Mouse (Mus musculus) spleen, adult 18-20 months (tissue): ENCODE results near the gene Ackr3.

Experiments
- DNase-seq, 2 experiments: peaks; one replicate each; pipeline ENCODE4 v3.0.0; 2022; ENCODE audit warnings: mixed read lengths in 2 of 2

Ackr3 gene

GRCm38 (mm10) chr1:90205223-90205622, 1.4 kb downstream of the Ackr3 start:
- DNase-seq, result no peak

DNA sequence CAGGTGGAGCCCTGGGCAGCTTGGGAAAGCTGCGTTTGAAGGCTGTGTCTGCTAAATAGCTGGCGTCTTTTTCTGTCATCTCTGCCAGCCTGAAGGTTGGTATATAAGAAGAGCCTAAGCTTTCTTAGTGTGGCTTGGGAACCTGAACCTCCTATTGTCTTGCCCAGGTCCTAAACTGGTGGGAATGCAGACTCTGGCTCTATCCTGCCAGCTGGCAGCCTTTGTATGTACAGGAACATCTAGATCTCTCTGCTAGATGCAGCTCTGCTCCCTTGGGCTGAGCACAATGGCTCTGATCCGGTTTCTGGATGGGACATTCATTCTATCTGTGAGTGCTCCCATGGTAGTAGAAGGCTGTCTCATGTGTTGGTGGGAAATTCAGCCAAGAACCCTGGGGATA, 2.9 kb downstream of the Ackr3 start:
- no peak for DNase-seq

DNA sequence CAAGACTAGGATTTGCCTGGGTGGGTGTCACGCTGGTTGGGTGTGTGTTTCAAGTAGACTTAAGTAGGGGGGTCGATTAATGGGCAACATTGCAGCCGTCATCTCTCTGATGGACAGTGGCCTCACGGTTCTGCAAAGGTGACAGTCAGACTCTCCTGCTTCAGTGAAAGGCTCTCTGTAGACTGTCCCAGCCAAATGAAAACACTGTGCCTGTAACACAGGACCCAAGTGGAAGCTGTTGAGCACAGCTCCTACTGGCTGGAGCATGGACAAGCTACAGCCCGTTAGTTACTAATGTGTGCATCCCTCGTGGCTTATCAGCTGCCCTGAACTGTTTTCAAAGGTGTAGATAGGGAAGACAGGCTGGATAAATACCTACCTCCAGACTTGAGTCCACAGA, 3.5 kb downstream of the Ackr3 start:
- DNase-seq, result no peak

DNA sequence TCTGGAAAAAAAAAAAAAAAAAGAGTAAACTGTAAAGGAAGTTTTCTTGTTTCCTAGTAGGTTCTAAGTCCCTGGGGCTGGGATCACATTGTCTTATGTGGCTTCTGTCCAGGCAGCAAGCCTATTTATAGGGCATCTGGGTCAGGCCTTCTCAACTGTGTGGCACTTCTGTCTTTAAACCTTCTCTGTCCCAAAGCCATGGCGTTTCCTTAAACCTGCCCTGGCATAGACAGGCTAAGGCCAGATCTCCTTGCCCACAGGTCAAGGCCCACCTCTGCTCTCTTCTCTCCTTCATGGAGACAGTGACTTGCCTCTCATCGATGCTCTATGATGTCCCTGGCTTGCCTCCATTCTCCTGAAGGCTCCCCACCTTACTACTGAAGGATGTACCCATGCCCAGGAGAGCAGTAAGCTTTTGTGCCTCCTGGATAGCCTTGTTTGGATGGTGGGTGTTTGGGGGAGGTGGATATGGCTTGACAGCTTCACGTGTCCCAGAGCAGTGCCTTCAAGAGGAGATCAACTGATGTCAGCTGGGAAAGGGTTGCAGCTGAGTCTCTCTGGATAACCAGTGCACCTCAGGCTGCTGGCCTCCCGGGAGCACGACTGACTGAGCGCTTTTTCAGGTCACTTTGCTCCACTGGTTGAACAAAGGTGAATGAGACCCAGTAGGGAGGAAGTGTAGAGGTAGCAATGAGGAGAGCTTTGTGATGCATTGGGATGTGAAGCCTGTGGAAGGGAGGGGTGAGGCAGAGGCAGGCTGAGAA, 4.1 kb downstream of the Ackr3 start:
- DNase-seq, result no peak

DNA sequence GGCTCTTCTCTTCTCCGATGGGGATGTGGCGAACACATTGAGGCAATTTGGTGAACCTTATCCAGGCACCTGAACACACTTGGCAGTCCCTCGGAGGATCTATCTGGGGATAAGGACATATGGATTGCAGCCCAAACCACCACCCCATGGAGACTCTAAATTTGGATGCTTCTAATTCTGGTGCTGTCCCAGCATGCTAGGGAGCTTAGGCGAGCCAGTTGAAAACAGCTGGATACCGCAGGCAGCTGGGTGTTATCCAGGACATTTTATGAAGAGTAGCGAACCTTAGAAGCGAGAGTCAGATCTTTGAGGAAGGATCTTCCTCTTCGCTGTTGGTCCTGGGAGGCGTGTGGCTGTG, 4.7 kb downstream of the Ackr3 start:
- no peak for DNase-seq

DNA sequence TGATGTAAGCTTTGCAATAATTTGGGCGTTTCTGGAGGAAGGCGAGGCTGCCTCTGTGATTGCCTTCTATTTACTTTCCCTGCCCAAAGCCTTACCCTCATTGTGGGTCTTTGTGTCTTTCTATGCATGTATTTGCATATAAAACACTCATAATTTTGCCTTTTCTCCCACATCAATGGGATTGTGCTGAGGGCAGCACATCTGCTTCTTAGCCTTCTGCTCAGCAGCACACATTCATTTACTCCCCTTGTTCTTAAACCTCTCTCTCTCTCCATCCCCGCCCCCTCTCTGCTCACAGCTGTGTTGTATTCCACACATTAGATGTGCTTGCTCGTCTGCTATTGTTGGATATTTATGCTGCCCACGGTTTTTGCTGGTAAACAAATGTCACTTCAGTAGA, 5.3 kb downstream of the Ackr3 start:
- no peak for DNase-seq

DNA sequence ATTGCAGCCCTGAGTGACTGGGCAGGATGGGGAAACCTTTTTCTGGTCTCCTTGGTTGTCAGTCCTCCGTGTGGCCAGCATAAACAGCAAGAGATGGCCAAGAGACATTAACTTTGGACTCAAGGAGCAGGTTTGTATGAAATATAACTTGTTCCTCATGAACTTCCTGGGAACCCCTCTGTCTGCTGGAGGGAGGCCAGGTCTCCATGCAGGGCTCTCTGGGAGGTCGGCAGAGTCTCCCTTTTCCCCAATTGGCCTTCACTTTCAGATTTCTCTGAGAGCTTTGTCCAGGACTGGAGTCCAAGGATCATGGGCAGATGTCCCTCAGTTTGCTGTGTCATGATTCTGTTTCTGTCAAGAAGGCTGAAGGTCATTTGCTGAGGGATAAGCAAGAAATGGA, 6.0 kb downstream of the Ackr3 start:
- DNase-seq, result no peak

- no peak for DNase-seq
These were observed 6.6 kb downstream of the Ackr3 start for GRCm38 (mm10) chr1:90210346-90210745.

DNA sequence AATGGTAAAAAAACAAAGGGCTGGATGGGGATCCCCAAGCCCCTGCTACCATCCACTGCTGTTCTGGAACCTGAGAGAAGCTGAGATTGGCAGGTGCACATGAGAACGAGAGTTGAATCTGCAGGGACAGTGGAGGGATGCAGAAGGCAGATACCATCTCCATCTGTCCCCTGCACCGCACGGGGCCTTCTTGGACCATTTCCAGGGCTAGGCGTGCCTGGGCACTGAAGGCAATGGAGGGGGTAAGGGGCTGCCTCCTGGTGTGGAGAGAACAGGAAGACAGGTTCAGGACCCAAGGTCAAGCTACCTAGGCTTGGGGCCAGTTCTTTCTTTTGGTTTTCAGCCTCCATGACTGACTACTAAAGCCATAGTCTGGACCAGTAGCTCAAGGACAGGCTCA, 7.0 kb downstream of the Ackr3 start:
- DNase-seq, result no peak

GRCm38 (mm10) chr1:90212376-90212775, 8.6 kb downstream of the Ackr3 start:
- DNase-seq, result no peak

GRCm38 (mm10) chr1:90212901-90213300, 9.1 kb downstream of the Ackr3 start:
- DNase-seq, result no peak

- DNase-seq, result no peak
These were observed 10.2 kb downstream of the Ackr3 start for GRCm38 (mm10) chr1:90214021-90214420.

GRCm38 (mm10) chr1:90214926-90215325, 11.1 kb downstream of the Ackr3 start:
- no peak for DNase-seq

- no peak for DNase-seq
These were observed 12.1 kb downstream of the Ackr3 start for GRCm38 (mm10) chr1:90215881-90216280.

GRCm38 (mm10) chr1:90216395-90216794, 12.6 kb downstream of the Ackr3 start:
- no peak for DNase-seq

- no peak for DNase-seq
These were observed 16.5 kb downstream of the Ackr3 start for GRCm38 (mm10) chr1:90220280-90220679.

DNA sequence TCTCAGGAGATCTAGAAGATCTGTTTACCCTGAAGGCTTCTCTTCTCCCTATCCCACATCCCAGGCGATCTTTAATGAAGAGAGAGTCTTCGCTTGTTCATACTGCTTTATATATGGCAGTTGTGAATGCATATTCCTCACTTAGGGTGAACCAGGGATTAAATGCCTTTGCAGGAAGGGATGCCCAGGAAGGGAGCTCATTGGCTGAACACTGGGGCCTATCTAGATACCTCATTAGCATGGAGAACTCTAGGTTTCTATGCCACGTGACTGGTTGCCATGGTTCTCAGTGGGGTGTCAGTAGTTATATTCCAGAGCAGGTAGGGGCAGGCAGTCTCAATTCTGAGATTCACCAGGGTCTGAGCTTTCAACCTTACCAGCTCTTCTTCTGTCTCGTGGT, 17.1 kb downstream of the Ackr3 start:
- no peak for DNase-seq

DNA sequence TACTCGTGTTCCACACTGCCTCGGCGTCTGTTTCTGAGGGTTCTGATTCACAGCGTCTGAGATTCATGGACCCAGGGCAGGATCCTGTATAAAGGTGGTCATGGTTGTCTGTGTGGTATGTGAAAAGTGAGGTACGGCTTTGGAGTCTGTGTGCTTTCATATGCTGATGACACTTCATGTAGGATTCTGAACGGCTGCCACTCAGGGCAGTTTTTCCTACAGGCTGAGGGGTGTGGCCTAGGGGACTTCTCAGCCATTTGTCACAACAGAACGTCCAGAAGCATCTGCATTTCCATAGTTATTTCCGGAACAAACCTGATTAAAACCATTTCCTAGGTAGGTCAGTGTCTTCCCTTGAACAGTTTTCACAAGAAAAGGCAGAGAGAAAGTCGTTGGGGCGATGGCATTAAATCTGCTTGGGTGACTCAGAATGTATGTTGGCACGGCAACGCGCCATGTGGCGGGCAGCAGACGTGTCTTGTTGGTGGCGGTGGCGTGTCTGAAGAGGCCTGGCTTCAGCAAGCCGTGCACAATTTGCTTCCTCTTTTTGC, 18.1 kb downstream of the Ackr3 start:
- peak in 1 of 2 experiments; percentile 15 for DNase-seq

GRCm38 (mm10) chr1:90222427-90222901, 18.7 kb downstream of the Ackr3 start:
- DNase-seq, result no peak

- no peak for DNase-seq
These were observed 19.2 kb downstream of the Ackr3 start for GRCm38 (mm10) chr1:90223006-90223405.

DNA sequence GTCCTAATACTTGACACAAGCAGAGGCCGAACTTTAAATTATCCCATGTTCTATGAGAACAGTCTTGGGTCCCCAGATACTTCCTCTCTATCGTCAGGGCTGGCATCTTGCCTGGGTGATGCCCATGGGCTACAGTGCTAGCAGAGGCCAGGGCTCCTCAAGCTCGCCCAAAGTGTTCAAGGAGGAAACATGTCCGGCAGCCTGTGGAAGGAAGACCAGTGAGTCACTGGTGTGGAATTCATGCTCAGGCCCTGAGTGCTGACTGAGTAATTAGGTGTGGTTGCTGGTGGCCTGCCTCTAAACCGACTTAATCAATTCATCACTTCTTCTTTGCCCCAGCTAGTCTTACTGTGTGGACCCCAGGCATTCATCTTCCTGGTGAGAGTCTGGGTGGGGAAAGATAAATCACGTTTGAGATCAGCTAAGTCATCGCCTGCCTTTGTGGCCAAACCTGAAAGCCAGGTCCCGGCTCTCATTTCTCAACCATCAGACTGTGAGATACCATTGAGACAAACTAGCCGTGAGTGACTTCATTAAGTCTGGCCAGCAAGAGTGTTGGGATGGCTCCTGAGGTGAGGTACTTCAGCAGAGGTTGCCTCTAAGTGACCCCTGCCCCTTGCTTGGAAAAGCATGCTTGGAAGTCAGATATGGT, 21.9 kb downstream of the Ackr3 start:
- DNase-seq, result no peak

- no peak for DNase-seq
These were observed 24.0 kb downstream of the Ackr3 start for GRCm38 (mm10) chr1:90227684-90228322.

DNA sequence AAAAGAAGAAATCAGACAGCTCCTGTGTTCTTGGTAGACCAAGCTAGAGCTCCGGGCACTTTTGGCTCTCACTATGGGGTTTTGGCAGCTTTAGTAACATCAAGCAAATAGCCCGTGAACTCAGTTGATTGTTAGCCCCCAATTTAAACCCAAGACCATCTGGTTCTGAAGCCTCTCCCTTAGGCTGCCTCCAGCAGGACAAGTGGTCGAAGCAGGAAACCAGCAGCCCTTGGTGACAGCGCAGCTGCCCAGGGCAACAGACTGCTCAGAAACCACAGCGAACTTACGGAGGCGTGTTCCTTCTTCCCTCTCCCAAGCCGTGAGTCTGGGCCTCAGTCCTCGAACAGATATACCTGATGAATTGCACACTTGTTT, 24.5 kb downstream of the Ackr3 start:
- DNase-seq, result no peak

- DNase-seq, result no peak
These were observed 26.8 kb downstream of the Ackr3 start for GRCm38 (mm10) chr1:90230611-90231010.
